39 mouse cellular contexts compared by ENCODE assay signal in genomic region chr1:153913869-153914268, GRCm38 (mm10). TPM values are rescaled to one million over a fixed set of nuclear protein-coding genes. Genes with fewer than 3 reads are reported as not detected.
A peak's percentile ranks its signal among the peaks of the same experiment; 100 is the strongest.
DNase-seq lines count a peak whose midpoint lies in the region; ATAC-seq and TF ChIP-seq lines count a peak whose summit lies in the region.
"Had no signal": no experiment of that assay in that cellular context is flagged by ENCODE, and none has a peak within 500 bp of the region (broad histone marks: within the 10 kb centered on the region; RNA-seq: fewer than 3 reads in every experiment).

No protein-coding gene starts in this region.

- no peaks in the 10 kb centered on the region for H3K27me3 ChIP-seq in midbrain, embryonic 11.5 days (ENCODE audit: control insufficient read depth, insufficient read depth, low read length)
- no peaks in the 10 kb centered on the region for H3K27me3 ChIP-seq in midbrain, postnatal 0 days (ENCODE audit: insufficient read depth, low read length)
- no peaks in the 10 kb centered on the region for H3K27me3 ChIP-seq in liver, embryonic 11.5 days (replicated peaks; ENCODE audit: control insufficient read depth, insufficient read depth, low read length)
- H3K27me3 ChIP-seq: embryonic facial prominence, embryonic 12.5 days; hindbrain, embryonic 15.5 days; liver, embryonic 13.5 days; midbrain, embryonic 12.5 days had no signal

- H3K79me2 ChIP-seq in macrophage (ENCODE audit: inconsistent target), result no peaks in the 10 kb centered on the region

- H3K4me2 ChIP-seq in midbrain, embryonic 11.5 days, result no peak overlapping the region
- no peak overlapping the region for H3K4me2 ChIP-seq in midbrain, postnatal 0 days (ENCODE audit: low read depth, low read length, poor library complexity, severe bottlenecking)
- H3K4me2 ChIP-seq in liver, embryonic 11.5 days, result no peak overlapping the region
- H3K4me2 ChIP-seq: embryonic facial prominence, embryonic 12.5 days; heart, embryonic 11.5 days; hindbrain, embryonic 15.5 days; liver, embryonic 13.5 days; midbrain, embryonic 12.5 days had no signal

- H3K27ac ChIP-seq in midbrain, embryonic 11.5 days (ENCODE audit: low read depth, low read length), result no peak overlapping the region
- no peak overlapping the region for H3K27ac ChIP-seq in midbrain, postnatal 0 days (ENCODE audit: low read depth, low read length)
- H3K27ac ChIP-seq in bone marrow macrophage, adult 2 months (ENCODE audit: insufficient read depth, low read depth, low read length), result peak overlapping the region; percentile 83
- H3K27ac ChIP-seq in macrophage, result 0 out of 2 replicates have a peak overlapping the region, but pooled peaks have one; percentile 19
- peak overlapping the region; percentile 2; the same call in 1 of the 2 replicates for H3K27ac ChIP-seq in olfactory bulb, adult 2 months (ENCODE audit: insufficient read depth, low read depth, low read length)
- no peak overlapping the region for H3K27ac ChIP-seq in liver, embryonic 11.5 days (ENCODE audit: low read depth, low read length)
- H3K27ac ChIP-seq: embryonic facial prominence, embryonic 12.5 days; hindbrain, embryonic 15.5 days; liver, embryonic 13.5 days; midbrain, embryonic 12.5 days had no signal

- H3K9me3 ChIP-seq in midbrain, embryonic 11.5 days (ENCODE audit: control insufficient read depth, low read length), result no peaks in the 10 kb centered on the region
- H3K9me3 ChIP-seq in midbrain, postnatal 0 days (ENCODE audit: low read length), result no peaks in the 10 kb centered on the region
- no peaks in the 10 kb centered on the region for H3K9me3 ChIP-seq in liver, embryonic 11.5 days (ENCODE audit: control insufficient read depth, low read length)
- H3K9me3 ChIP-seq: embryonic facial prominence, embryonic 12.5 days; G1E; hindbrain, embryonic 15.5 days; liver, embryonic 13.5 days; midbrain, embryonic 12.5 days had no signal

- no peak for TF ChIP-seq POLR2A in bone marrow macrophage, adult 2 months (IDR thresholded peaks at IDR 0.05; ENCODE audit: borderline replicate concordance, low read depth, low read length)
- TF ChIP-seq POLR2A in olfactory bulb, adult 2 months (IDR thresholded peaks at IDR 0.05; ENCODE audit: insufficient read depth, low read depth, low read length), result no peak

- H3K9ac ChIP-seq in midbrain, embryonic 11.5 days (ENCODE audit: low read length), result no peak overlapping the region
- no peak overlapping the region for H3K9ac ChIP-seq in midbrain, postnatal 0 days (replicated peaks; ENCODE audit: low read length, poor library complexity, severe bottlenecking)
- H3K9ac ChIP-seq in liver, embryonic 11.5 days (ENCODE audit: low read depth, low read length), result no peak overlapping the region
- H3K9ac ChIP-seq: embryonic facial prominence, embryonic 12.5 days; hindbrain, embryonic 15.5 days; liver, embryonic 13.5 days; midbrain, embryonic 12.5 days had no signal

- peak; percentile 54 for DNase-seq in midbrain, embryonic 11.5 days (ENCODE audit: low spot score, missing footprints)
- DNase-seq in midbrain, postnatal 0 days (ENCODE audit: low spot score), result no peak
- no peak for DNase-seq in liver, embryonic 11.5 days (ENCODE audit: low spot score)
- no peak for DNase-seq in embryo, embryonic 10 days (ENCODE audit: low spot score)
- DNase-seq in lung, postnatal 36 days, result no peak
- DNase-seq: adrenal gland, postnatal 14 days; cerebellum, adult 8-10 months; cerebellum, postnatal 25 days; embryo, embryonic 11 days; heart, postnatal 4 days; kidney, adult 11 months; kidney, postnatal 14 days; left cerebral cortex, postnatal 4 days; liver, embryonic 13.5 days; lung, adult 18-20 months; right cerebral cortex, adult 18-20 months; right cerebral cortex, postnatal 4 days had no signal

- no peak overlapping the region for H3K4me3 ChIP-seq in midbrain, embryonic 11.5 days (ENCODE audit: low read depth, low read length)
- H3K4me3 ChIP-seq in midbrain, postnatal 0 days (ENCODE audit: low read depth, low read length), result no peak overlapping the region
- H3K4me3 ChIP-seq in bone marrow macrophage, adult 2 months (ENCODE audit: insufficient read depth, low read length), result no peak overlapping the region
- H3K4me3 ChIP-seq in macrophage (ENCODE audit: inconsistent target), result no peak overlapping the region
- no peak overlapping the region for H3K4me3 ChIP-seq in olfactory bulb, adult 2 months (ENCODE audit: insufficient read depth, low read depth, low read length)
- H3K4me3 ChIP-seq in liver, embryonic 11.5 days (ENCODE audit: low read depth, low read length), result no peak overlapping the region
- H3K4me3 ChIP-seq: embryonic facial prominence, embryonic 12.5 days; hindbrain, embryonic 15.5 days; liver, embryonic 13.5 days; midbrain, embryonic 12.5 days had no signal

- no peaks in the 10 kb centered on the region for H3K36me3 ChIP-seq in midbrain, embryonic 11.5 days (ENCODE audit: control insufficient read depth, insufficient read depth, low read length)
- peaks cover 9% of the 10 kb centered on the region for H3K36me3 ChIP-seq in midbrain, postnatal 0 days (ENCODE audit: insufficient read depth, low read length)
- 0 out of 2 replicates have a peak, but pooled peaks cover under 1% of the 10 kb centered on the region for H3K36me3 ChIP-seq in macrophage (ENCODE audit: inconsistent target)
- H3K36me3 ChIP-seq in liver, embryonic 11.5 days (ENCODE audit: control insufficient read depth, insufficient read depth, low read length), result 0 out of 2 replicates have a peak, but pooled peaks cover 3% of the 10 kb centered on the region

- WGBS in midbrain, embryonic 11.5 days, result 88% methylated on average over 3 of the region's 3 CpGs
- WGBS in midbrain, postnatal 0 days, result 94% methylated on average over 3 of the region's 3 CpGs
- 48% methylated on average over 3 of the region's 3 CpGs for WGBS in macrophage (ENCODE audit: missing documents)
- WGBS in olfactory bulb, adult 2 months, result 45% methylated on average over 3 of the region's 3 CpGs
- WGBS in liver, embryonic 11.5 days, result 67% methylated on average over 3 of the region's 3 CpGs

- no peak for ATAC-seq in midbrain, embryonic 11.5 days (ENCODE audit: low FRiP score)
- no peak for ATAC-seq in midbrain, postnatal 0 days (ENCODE audit: low FRiP score)
- ATAC-seq in liver, embryonic 11.5 days (replicated peaks; ENCODE audit: low FRiP score), result no peak
- ATAC-seq: forebrain, embryonic 14.5 days; inflammation-experienced regulatory T-cells, adult 6 months; lung, postnatal 0 days; Patski had no signal

- no peak for TF ChIP-seq CTCF in midbrain, postnatal 0 days (IDR thresholded peaks at IDR 0.05)
- no peak for TF ChIP-seq CTCF in bone marrow macrophage, adult 2 months (IDR thresholded peaks at IDR 0.05; ENCODE audit: low read depth, low read length)
- no peak for TF ChIP-seq CTCF in olfactory bulb, adult 2 months (IDR thresholded peaks at IDR 0.05; ENCODE audit: insufficient read depth, low read depth, low read length)

- no peaks in the 10 kb centered on the region for H3K4me1 ChIP-seq in midbrain, embryonic 11.5 days (ENCODE audit: control insufficient read depth, insufficient read depth, low read length)
- no peaks in the 10 kb centered on the region for H3K4me1 ChIP-seq in midbrain, postnatal 0 days (ENCODE audit: insufficient read depth, low read length)
- H3K4me1 ChIP-seq in bone marrow macrophage, adult 2 months (ENCODE audit: control insufficient read depth, insufficient read depth, low read length), result peaks cover 33% of the 10 kb centered on the region
- peaks cover under 1% of the 10 kb centered on the region; the same call in 1 of the 2 replicates for H3K4me1 ChIP-seq in olfactory bulb, adult 2 months (ENCODE audit: control insufficient read depth, insufficient read depth, low read length)
- no peaks in the 10 kb centered on the region for H3K4me1 ChIP-seq in liver, embryonic 11.5 days (replicated peaks; ENCODE audit: control insufficient read depth, insufficient read depth, low read length)
- H3K4me1 ChIP-seq: embryonic facial prominence, embryonic 12.5 days; hindbrain, embryonic 15.5 days; midbrain, embryonic 12.5 days had no signal

RNA-seq across cellular contexts. Expression of gene Teddm2, which starts 13.8 kb away (rescaled TPM):
- polyA plus RNA-seq in midbrain, embryonic 11.5 days (2014; fragmentation: Nextera tagmentation; extraction: Ambion mirVana), result 0.43 and 0.48 TPM in 2 replicates
- total RNA-seq in midbrain, postnatal 0 days (2014; rRNA removed), result 0.66 and 1.1 TPM in 2 replicates
- polyA plus RNA-seq in midbrain, postnatal 0 days (2015; fragmentation: Nextera tagmentation; extraction: Ambion mirVana), result 1.2 and 1.7 TPM in 2 replicates
- 0.35 and 0.60 TPM in 2 replicates for polyA plus RNA-seq in bone marrow macrophage, adult 2 months (2012; ENCODE audit: insufficient read depth, insufficient read length, missing spikeins)
- total RNA-seq in macrophage (2018; cell fraction: chromatin; rRNA removed), result 1 to 10 TPM in 9 of 26 experiments, under 1 TPM in 14, not detected in 3; 0.16 to 2.8 (median 0.66) TPM
- total RNA-seq in macrophage (2018; cell fraction: cytosol; rRNA removed), result under 1 TPM in 15 of 26 experiments, not detected in 11; 0.05 to 0.34 (median 0.10) TPM
- 1 to 10 TPM in 5 of 26 experiments, under 1 TPM in 14, not detected in 7; 0.12 to 3.5 (median 0.51) TPM for total RNA-seq in macrophage (2018; cell fraction: nucleus; rRNA removed)
- 0.06 to 0.15 TPM (median 0.07 TPM) in 3 replicates for polyA plus RNA-seq in macrophage (2018)
- not detected in 2 replicates for polyA plus RNA-seq in olfactory bulb, adult 2 months (2012; ENCODE audit: insufficient read depth, insufficient read length, low replicate concordance, missing spikeins)
- polyA plus RNA-seq in liver, embryonic 11.5 days (2014; fragmentation: Nextera tagmentation; extraction: Ambion mirVana), result 0.21 and 0.45 TPM in 2 replicates

RNA-seq across cellular contexts. Expression of gene Glul, which starts 14.1 kb away (rescaled TPM):
- polyA plus RNA-seq in midbrain, embryonic 11.5 days (2014; fragmentation: Nextera tagmentation; extraction: Ambion mirVana), result 121 and 130 TPM in 2 replicates
- total RNA-seq in midbrain, postnatal 0 days (2014; rRNA removed), result 312 and 330 TPM in 2 replicates
- polyA plus RNA-seq in midbrain, postnatal 0 days (2015; fragmentation: Nextera tagmentation; extraction: Ambion mirVana), result 237 and 250 TPM in 2 replicates
- polyA plus RNA-seq in bone marrow macrophage, adult 2 months (2012; ENCODE audit: insufficient read depth, insufficient read length, missing spikeins), result 261 and 292 TPM in 2 replicates
- total RNA-seq in macrophage (2018; cell fraction: chromatin; rRNA removed), result 100 to 1,000 TPM in 1 of 26 experiments, 10 to 100 TPM in 15, 1 to 10 TPM in 10; 3.3 to 106 (median 14.2) TPM
- total RNA-seq in macrophage (2018; cell fraction: cytosol; rRNA removed), result 100 to 1,000 TPM in 13 of 26 experiments, 10 to 100 TPM in 13; 37.7 to 278 (median 129) TPM
- 100 to 1,000 TPM in 2 of 26 experiments, 10 to 100 TPM in 24; 13.0 to 134 (median 51.1) TPM for total RNA-seq in macrophage (2018; cell fraction: nucleus; rRNA removed)
- polyA plus RNA-seq in macrophage (2018), result 160 to 381 TPM (median 220 TPM) in 3 replicates
- 474 and 913 TPM in 2 replicates for polyA plus RNA-seq in olfactory bulb, adult 2 months (2012; ENCODE audit: insufficient read depth, insufficient read length, low replicate concordance, missing spikeins)
- polyA plus RNA-seq in liver, embryonic 11.5 days (2014; fragmentation: Nextera tagmentation; extraction: Ambion mirVana), result 129 and 146 TPM in 2 replicates

RNA-seq across cellular contexts. Expression of gene Teddm1a, which starts 22.3 kb away (rescaled TPM):
- polyA plus RNA-seq in midbrain, embryonic 11.5 days (2014; fragmentation: Nextera tagmentation; extraction: Ambion mirVana), result not detected in 2 replicates
- total RNA-seq in midbrain, postnatal 0 days (2014; rRNA removed), result not detected in 2 replicates
- polyA plus RNA-seq in midbrain, postnatal 0 days (2015; fragmentation: Nextera tagmentation; extraction: Ambion mirVana), result not detected in 2 replicates
- polyA plus RNA-seq in bone marrow macrophage, adult 2 months (2012; ENCODE audit: insufficient read depth, insufficient read length, missing spikeins), result not detected in 2 replicates
- not detected for total RNA-seq in macrophage (2018; cell fraction: chromatin; rRNA removed)
- not detected for total RNA-seq in macrophage (2018; cell fraction: cytosol; rRNA removed)
- total RNA-seq in macrophage (2018; cell fraction: nucleus; rRNA removed), result not detected
- polyA plus RNA-seq in macrophage (2018), result not detected in 3 replicates
- not detected in 2 replicates for polyA plus RNA-seq in olfactory bulb, adult 2 months (2012; ENCODE audit: insufficient read depth, insufficient read length, low replicate concordance, missing spikeins)
- polyA plus RNA-seq in liver, embryonic 11.5 days (2014; fragmentation: Nextera tagmentation; extraction: Ambion mirVana), result not detected in 2 replicates
- total RNA-seq: adrenal gland, postnatal 14 days; gastrocnemius, adult 18-20 months; gastrocnemius, postnatal 4 days; heart, postnatal 4 days; layer of hippocampus, adult 18-20 months; layer of hippocampus, postnatal 25 days; left cerebral cortex, postnatal 4 days had no signal
- polyA plus RNA-seq: brain, embryonic 14.5 days; embryonic facial prominence, embryonic 12.5 days; forebrain, embryonic 14.5 days; G1E; heart, embryonic 11.5 days; heart, embryonic 16.5 days; hindbrain, embryonic 15.5 days; kidney, embryonic 14.5 days; limb, embryonic 14.5 days; liver, embryonic 13.5 days; lung, postnatal 0 days; midbrain, embryonic 12.5 days; neural tube, embryonic 14.5 days; Patski; spleen, adult 2 months had no signal

RNA-seq across cellular contexts. Expression of gene Teddm1b, which starts 39.7 kb away (rescaled TPM):
- polyA plus RNA-seq in midbrain, embryonic 11.5 days (2014; fragmentation: Nextera tagmentation; extraction: Ambion mirVana), result 0.77 and 0.79 TPM in 2 replicates
- total RNA-seq in midbrain, postnatal 0 days (2014; rRNA removed), result not detected in 2 replicates
- polyA plus RNA-seq in midbrain, postnatal 0 days (2015; fragmentation: Nextera tagmentation; extraction: Ambion mirVana), result 0.21 and 0.22 TPM in 2 replicates
- polyA plus RNA-seq in bone marrow macrophage, adult 2 months (2012; ENCODE audit: insufficient read depth, insufficient read length, missing spikeins), result not detected in 2 replicates
- total RNA-seq in macrophage (2018; cell fraction: chromatin; rRNA removed), result under 1 TPM in 12 of 26 experiments, not detected in 14; 0.25 to 0.53 (median 0.38) TPM
- not detected for total RNA-seq in macrophage (2018; cell fraction: cytosol; rRNA removed)
- under 1 TPM in 1 of 26 experiments, not detected in 25; 0.18 TPM for total RNA-seq in macrophage (2018; cell fraction: nucleus; rRNA removed)
- polyA plus RNA-seq in macrophage (2018), result not detected in 3 replicates
- polyA plus RNA-seq in olfactory bulb, adult 2 months (2012; ENCODE audit: insufficient read depth, insufficient read length, low replicate concordance, missing spikeins), result not detected in 2 replicates
- polyA plus RNA-seq in liver, embryonic 11.5 days (2014; fragmentation: Nextera tagmentation; extraction: Ambion mirVana), result 0.40 and 0.49 TPM in 2 replicates
- total RNA-seq: adrenal gland, postnatal 14 days; gastrocnemius, adult 18-20 months; gastrocnemius, postnatal 4 days; heart, postnatal 4 days; layer of hippocampus, adult 18-20 months; layer of hippocampus, postnatal 25 days; left cerebral cortex, postnatal 4 days had no signal
- polyA plus RNA-seq: brain, embryonic 14.5 days; G1E; spleen, adult 2 months had no signal

Comparison
In these comparisons a context has a peak if more than half of its experiments do, and no peak if none do; other contexts are left out.
1. H3K27ac ChIP-seq: peak in bone marrow macrophage, adult 2 months (single experiment), macrophage (single experiment) and olfactory bulb, adult 2 months (single experiment); none in midbrain, embryonic 11.5 days (single experiment), midbrain, postnatal 0 days (single experiment) and liver, embryonic 11.5 days (single experiment).